Mouse (Mus musculus) neural tube, embryonic 15.5 days (tissue): ENCODE data around the gene Sh3d21. TPM values are rescaled to one million over a fixed set of nuclear protein-coding genes. Genes with fewer than 3 reads are reported as not detected.
"Not testable (repeated sequence)": the region's sequence is repeated elsewhere in the genome, so short reads cannot be mapped to it uniquely, and the experiment has no call there.

ENCODE experiments used
- ATAC-seq: fragments of 200-750 bp; cut with Nextera tagmentation; 2 replicates; pipeline ENCODE4 v1.8.0; 2017; ENCODE audit warnings: mild to moderate bottlenecking, moderate TSS enrichment, moderate library complexity; ENCODE audit not compliant: low FRiP score
- H3K27ac ChIP-seq: fragments of 300-500 bp; sonication (generic); replicated peaks from 2 replicates; pipeline ENCODE4 v1.5.1; 2015; ENCODE audit warnings: mild to moderate bottlenecking, inconsistent platforms
- H3K27me3 ChIP-seq: fragments of 300-500 bp; sonication (generic); replicated peaks from 2 replicates; pipeline ENCODE4 v1.6.1; 2015; ENCODE audit warnings: inconsistent platforms
- H3K36me3 ChIP-seq: fragments of 300-500 bp; sonication (generic); 2 replicates; pipeline ENCODE4 v1.6.1; 2015; ENCODE audit warnings: inconsistent platforms
- H3K4me1 ChIP-seq: fragments of 300-500 bp; sonication (generic); 2 replicates; pipeline ENCODE4 v1.6.1; 2015; ENCODE audit warnings: inconsistent platforms
- H3K4me2 ChIP-seq: fragments of 300-500 bp; sonication (generic); 2 replicates; pipeline ENCODE4 v1.6.1; 2015; ENCODE audit warnings: inconsistent platforms, mild to moderate bottlenecking, moderate library complexity
- H3K4me3 ChIP-seq: fragments of 300-500 bp; sonication (generic); replicated peaks from 2 replicates; pipeline ENCODE4 v1.5.1; 2015; ENCODE audit warnings: mild to moderate bottlenecking, inconsistent platforms
- H3K9ac ChIP-seq: fragments of 300-500 bp; sonication (generic); replicated peaks from 2 replicates; pipeline ENCODE4 v1.6.1; 2015; ENCODE audit warnings: mild to moderate bottlenecking, inconsistent platforms
- H3K9me3 ChIP-seq: fragments of 300-500 bp; sonication (generic); replicated peaks from 2 replicates; pipeline ENCODE4 v1.6.1; 2016; ENCODE audit warnings: inconsistent platforms
- WGBS: fragments of 180-500 bp; shearing (Covaris S2); methylation state at CpG from one replicate; pipeline ENCODE4 v1.1.7; 2015; ENCODE audit warnings: mixed read lengths; 5-methylcytosine and 5-hydroxymethylcytosine counted together
- polyA plus RNA-seq: library from polyadenylated mRNA; unstranded; fragments of >200 nt; fragmentation: Nextera tagmentation; extraction: Ambion mirVana; gene quantifications from 2 replicates; pipeline ENCODE4 v1.2.1, GENCODE M21; 2015

Sh3d21 gene
- polyA plus RNA-seq, 1 experiment from 2014 or later = 1.4 TPM

- not testable (repeated sequence) for H3K27ac ChIP-seq, H3K4me3 ChIP-seq, ATAC-seq, H3K27me3 ChIP-seq, H3K4me2 ChIP-seq, H3K9ac ChIP-seq, H3K9me3 ChIP-seq
- peaks cover 16% of the 10 kb centered on the region for H3K4me1 ChIP-seq
- 64% methylated on average over 10 of the region's 10 CpGs for WGBS
- H3K36me3 ChIP-seq = peaks cover 42% of the 10 kb centered on the region
These were observed 1.8 kb upstream of the Sh3d21 start for GRCm38 (mm10) chr4:126165092-126165491.

- no peaks in the 10 kb centered on the region for H3K27me3 ChIP-seq
- no peak for ATAC-seq
- no peak overlapping the region for H3K27ac ChIP-seq
- 0 out of 2 replicates have a peak overlapping the region, but pooled peaks have one; percentile 59 for H3K4me3 ChIP-seq
- H3K9ac ChIP-seq = no peak overlapping the region
- peak overlapping the region; percentile 100; the same call in 1 of the 2 replicates for H3K4me2 ChIP-seq
- H3K9me3 ChIP-seq = no peaks in the 10 kb centered on the region
- H3K4me1 ChIP-seq = peaks cover 16% of the 10 kb centered on the region
- H3K36me3 ChIP-seq = peaks cover 29% of the 10 kb centered on the region
- 67% methylated on average over 4 of the region's 4 CpGs for WGBS
These were observed 394 bp upstream of the Sh3d21 start for GRCm38 (mm10) chr4:126163685-126164084.

- Histone ChIP-seq H3K27me3 (no peaks in the 10 kb centered on the region), H3K9me3 (no peaks in the 10 kb centered on the region), H3K4me3 (peak overlapping the region; percentile 59), H3K36me3 (peaks cover 19% of the 10 kb centered on the region), H3K4me2 (peak overlapping the region; percentile 100), H3K27ac (0 out of 2 replicates have a peak overlapping the region, but pooled peaks have one; percentile 23), H3K4me1 (peaks cover 16% of the 10 kb centered on the region), H3K9ac (peak overlapping the region; percentile 73)
- peak; percentile 93 for ATAC-seq
- under 1% methylated on average over 39 of the region's 44 CpGs for WGBS
These were observed 686 bp downstream of the Sh3d21 start for GRCm38 (mm10) chr4:126162544-126163066.

- H3K4me3 ChIP-seq = peak overlapping the region; percentile 59
- ATAC-seq = no peak
- H3K4me2 ChIP-seq = peak overlapping the region; percentile 100
- peak overlapping the region; percentile 73; the same call in 1 of the 2 replicates for H3K9ac ChIP-seq
- WGBS = 83% methylated on average over 9 of the region's 9 CpGs
- H3K4me1 ChIP-seq = peaks cover 16% of the 10 kb centered on the region
- no peaks in the 10 kb centered on the region for H3K9me3 ChIP-seq
- peaks cover 16% of the 10 kb centered on the region for H3K36me3 ChIP-seq
- no peaks in the 10 kb centered on the region for H3K27me3 ChIP-seq
- no peak overlapping the region for H3K27ac ChIP-seq
These were observed 1.3 kb downstream of the Sh3d21 start for GRCm38 (mm10) chr4:126161986-126162385.

- no peak overlapping the region for H3K27ac ChIP-seq
- no peaks in the 10 kb centered on the region for H3K27me3 ChIP-seq
- no peak for ATAC-seq
- H3K36me3 ChIP-seq = peaks cover 11% of the 10 kb centered on the region
- 89% methylated on average over 6 of the region's 6 CpGs for WGBS
- H3K4me3 ChIP-seq = no peak overlapping the region
- peaks cover 16% of the 10 kb centered on the region for H3K4me1 ChIP-seq
- no peak overlapping the region for H3K4me2 ChIP-seq
- H3K9ac ChIP-seq = no peak overlapping the region
- H3K9me3 ChIP-seq = no peaks in the 10 kb centered on the region
These were observed 1.8 kb downstream of the Sh3d21 start for GRCm38 (mm10) chr4:126161456-126161855.

- Histone ChIP-seq H3K27me3 (no peaks in the 10 kb centered on the region), H3K9me3 (no peaks in the 10 kb centered on the region), H3K4me2 (no peak overlapping the region), H3K27ac (no peak overlapping the region), H3K4me1 (peaks cover 16% of the 10 kb centered on the region), H3K4me3 (no peak overlapping the region), H3K36me3 (peaks cover 6% of the 10 kb centered on the region), H3K9ac (no peak overlapping the region)
- 90% methylated on average over 8 of the region's 8 CpGs for WGBS
- ATAC-seq = no peak
These were observed 2.3 kb downstream of the Sh3d21 start for GRCm38 (mm10) chr4:126160981-126161380.

- Histone ChIP-seq H3K9me3 (no peaks in the 10 kb centered on the region), H3K27me3 (no peaks in the 10 kb centered on the region), H3K4me2 (no peak overlapping the region), H3K27ac (no peak overlapping the region), H3K4me3 (no peak overlapping the region), H3K36me3 (no peaks in the 10 kb centered on the region), H3K4me1 (peaks cover 16% of the 10 kb centered on the region), H3K9ac (no peak overlapping the region)
- no peak for ATAC-seq
- 76% methylated on average over 8 of the region's 8 CpGs for WGBS
These were observed 3.8 kb downstream of the Sh3d21 start for GRCm38 (mm10) chr4:126159455-126159854.

- WGBS = 91% methylated on average over 6 of the region's 6 CpGs
- no peak overlapping the region for H3K4me2 ChIP-seq
- no peaks in the 10 kb centered on the region for H3K36me3 ChIP-seq
These were observed 5.7 kb downstream of the Sh3d21 start for GRCm38 (mm10) chr4:126157562-126157961.

GRCm38 (mm10) chr4:126156617-126157016 lies 6.7 kb downstream of the Sh3d21 start:
- Histone ChIP-seq H3K27ac (0 out of 2 replicates have a peak overlapping the region, but pooled peaks have one; percentile 56), H3K27me3 (no peaks in the 10 kb centered on the region), H3K9ac (no peak overlapping the region), H3K4me3 (no peak overlapping the region), H3K9me3 (no peaks in the 10 kb centered on the region), H3K4me2 (no peak overlapping the region), H3K36me3 (no peaks in the 10 kb centered on the region), H3K4me1 (no peaks in the 10 kb centered on the region)
- 58% methylated on average over 5 of the region's 5 CpGs for WGBS
- ATAC-seq = no peak

More at GRCm38 (mm10) chr4:126157562-126157961, 5.7 kb downstream of the Sh3d21 start:
- Histone ChIP-seq H3K4me1 (peaks cover 6% of the 10 kb centered on the region), H3K27ac (no peak overlapping the region), H3K27me3 (no peaks in the 10 kb centered on the region), H3K4me3 (no peak overlapping the region), H3K9ac (no peak overlapping the region), H3K9me3 (no peaks in the 10 kb centered on the region)
- ATAC-seq = no peak

- ATAC-seq = 0 out of 2 replicates have a peak, but pooled peaks have one; percentile 41
- Histone ChIP-seq H3K27ac (peak overlapping the region; percentile 56), H3K9ac (no peak overlapping the region), H3K4me1 (no peaks in the 10 kb centered on the region), H3K27me3 (no peaks in the 10 kb centered on the region), H3K4me2 (no peak overlapping the region), H3K36me3 (no peaks in the 10 kb centered on the region), H3K9me3 (no peaks in the 10 kb centered on the region), H3K4me3 (no peak overlapping the region)
- 60% methylated on average over 2 of the region's 2 CpGs for WGBS
These were observed 7.4 kb downstream of the Sh3d21 start for GRCm38 (mm10) chr4:126155869-126156268.

- Histone ChIP-seq H3K4me2 (no peak overlapping the region), H3K36me3 (no peaks in the 10 kb centered on the region), H3K9ac (no peak overlapping the region), H3K4me1 (0 out of 2 replicates have a peak, but pooled peaks cover 3% of the 10 kb centered on the region), H3K27ac (peak overlapping the region; percentile 56; the same call in 1 of the 2 replicates), H3K9me3 (no peaks in the 10 kb centered on the region), H3K4me3 (no peak overlapping the region), H3K27me3 (peaks cover 5% of the 10 kb centered on the region; the same call in 1 of the 2 replicates)
- no peak for ATAC-seq
- WGBS = 66% methylated on average over 4 of the region's 4 CpGs
These were observed 8.1 kb downstream of the Sh3d21 start for GRCm38 (mm10) chr4:126155183-126155582.

- H3K9me3 ChIP-seq = no peaks in the 10 kb centered on the region
- WGBS = 56% methylated on average over 14 of the region's 14 CpGs
- no peak overlapping the region for H3K9ac ChIP-seq
- peaks cover 22% of the 10 kb centered on the region for H3K4me1 ChIP-seq
- no peak overlapping the region for H3K4me3 ChIP-seq
- no peaks in the 10 kb centered on the region for H3K36me3 ChIP-seq
- H3K27me3 ChIP-seq = peaks cover 28% of the 10 kb centered on the region
- no peak for ATAC-seq
- no peak overlapping the region for H3K4me2 ChIP-seq
- H3K27ac ChIP-seq = no peak overlapping the region
These were observed 10.4 kb downstream of the Sh3d21 start for GRCm38 (mm10) chr4:126152864-126153263.
